Mouse (Mus musculus) ES-E14 (cell line): Measurements from ENCODE around the gene Rfc2. TPM values are rescaled to one million over a fixed set of nuclear protein-coding genes. Genes with fewer than 3 reads are reported as not detected.
A peak's percentile ranks its signal among the peaks of the same experiment; 100 is the strongest.

Experiments used
- DNase-seq: peaks from one replicate; pipeline ENCODE4 v3.0.0-alpha.2; 2013; ENCODE audit warnings: low read depth, low spot score
- H3K27ac ChIP-seq: 2 replicates; pipeline ENCODE4 v1.5.1; 2012; ENCODE audit warnings: low read depth, mild to moderate bottlenecking, low read length, moderate library complexity, mixed read lengths; ENCODE audit not compliant: poor library complexity, insufficient read depth, severe bottlenecking
- H3K36me3 ChIP-seq: 2 replicates; pipeline ENCODE4 v1.6.1; 2012; ENCODE audit warnings: mild to moderate bottlenecking, low read length, moderate library complexity, mixed read lengths; ENCODE audit not compliant: control insufficient read depth, poor library complexity, insufficient read depth, severe bottlenecking
- H3K4me1 ChIP-seq, 2 experiments: fragments of 150-350 bp in 1 of 2; sonication (generic) in 1 of 2; 2 replicates each; pipeline ENCODE4 v1.6.1; 2012; ENCODE audit warnings: low read length in 2 of 2, mild to moderate bottlenecking in 1 of 2, mixed read lengths in 1 of 2; ENCODE audit not compliant: control insufficient read depth in 2 of 2, insufficient read depth in 2 of 2, poor library complexity in 1 of 2
- H3K4me3 ChIP-seq, 2 experiments: fragments of 150-350 bp in 1 of 2; sonication (generic) in 1 of 2; 2 replicates each; pipeline ENCODE4 v1.5.1; 2012; ENCODE audit warnings: low read length in 2 of 2, low read depth in 1 of 2, mild to moderate bottlenecking in 1 of 2, mixed read lengths in 1 of 2; ENCODE audit not compliant: insufficient read depth in 1 of 2, poor library complexity in 1 of 2, severe bottlenecking in 1 of 2
- H3K9ac ChIP-seq: 2 replicates; pipeline ENCODE4 v1.6.1; 2012; ENCODE audit warnings: low read depth, mild to moderate bottlenecking, low read length, mixed read lengths; ENCODE audit not compliant: poor library complexity, insufficient read depth, severe bottlenecking
- H3K9me3 ChIP-seq: fragments of 150-350 bp; sonication (generic); 2 replicates; pipeline ENCODE4 v1.6.1; 2012; ENCODE audit warnings: low read depth, mild to moderate bottlenecking, low read length; ENCODE audit not compliant: control insufficient read depth, insufficient read depth
- CHD2 ChIP-seq: IDR thresholded peaks from 2 replicates; pipeline ENCODE4 v1.6.1; 2014; ENCODE audit warnings: mild to moderate bottlenecking, low read depth, low read length, inconsistent platforms
- HCFC1 ChIP-seq: IDR thresholded peaks from 2 replicates; pipeline ENCODE4 v1.6.1; 2012; ENCODE audit warnings: low read length, inconsistent platforms, borderline replicate concordance; ENCODE audit not compliant: insufficient read depth
- MAFK ChIP-seq: IDR thresholded peaks from 2 replicates; pipeline ENCODE4 v1.6.1; 2014; ENCODE audit warnings: mild to moderate bottlenecking, low read depth, low read length, inconsistent platforms; ENCODE audit not compliant: insufficient read depth
- ZC3H11A ChIP-seq: IDR thresholded peaks from 2 replicates; pipeline ENCODE4 v1.6.1; 2012; ENCODE audit warnings: low read depth, mild to moderate bottlenecking, inconsistent platforms, low read length, borderline replicate concordance
- ZNF384 ChIP-seq: IDR thresholded peaks from 2 replicates; pipeline ENCODE4 v1.6.1; 2012; ENCODE audit warnings: low read depth, low read length, inconsistent platforms
- in situ Hi-C, 2 experiments: fragments of 600-800 bp; cut with MboI; formaldehyde crosslinking; loops; one replicate each; pipeline ENCODE4 v1.15.1; 2025; ENCODE audit warnings: low sequenced_read_pairs in 2 of 2, inconsistent platforms in 1 of 2; ENCODE audit not compliant: unreplicated experiment in 2 of 2
- total RNA-seq: library from RNA; depleted of rRNA; stranded (reverse); fragments of 300-350 nt; gene quantifications from 2 replicates; pipeline ENCODE4 v1.2.3, GENCODE M21; 2012

The Rfc2 gene
- total RNA-seq, 1 experiment = 168 TPM

GRCm38 (mm10) chr5:134639269-134639682 lies 58.1 kb downstream of the Rfc2 start, which contains the start of gene Eif4h:
Gene Eif4h, minus strand, starts transcription at chr5:134639490.
- DNase-seq = peak; percentile 83
- Histone ChIP-seq H3K9ac (peak within 1 kb of the TSS; percentile 99), H3K9me3 (no peaks in the 10 kb centered on the region), H3K4me1 (peaks cover 2 to 7% of the 10 kb centered on the region in 2 experiments; a peak in 2 of 4 replicates), H3K4me3 (peak within 1 kb of the TSS; percentile 90 to 94), H3K27ac (peak within 1 kb of the TSS; percentile 95), H3K36me3 (peaks cover 11% of the 10 kb centered on the region)
- in situ Hi-C loops = no loop called here
- TF ChIP-seq MAFK = no peak
- TF ChIP-seq HCFC1 = peak; percentile 64; the same call in 1 of the 2 replicates

- Histone ChIP-seq H3K9ac (no peak overlapping the region), H3K9me3 (no peaks in the 10 kb centered on the region), H3K4me3 (no peak overlapping the region), H3K27ac (no peak overlapping the region), H3K36me3 (peaks cover 6% of the 10 kb centered on the region), H3K4me1 (peaks cover 2 to 5% of the 10 kb centered on the region in 2 experiments; a peak in 2 of 4 replicates)
- TF ChIP-seq ZNF384 = peak; percentile 70
- TF ChIP-seq CHD2 = no peak
- no peak for TF ChIP-seq HCFC1
- no peak for TF ChIP-seq ZC3H11A
- in situ Hi-C loops = no loop called here
- DNase-seq = no peak
Measured at GRCm38 (mm10) chr5:134640371-134640770, 59.2 kb downstream of the Rfc2 start.

GRCm38 (mm10) chr5:134644121-134644520 lies 63.0 kb downstream of the Rfc2 start:
- no peaks in the 10 kb centered on the region for H3K9me3 ChIP-seq
- H3K4me3 ChIP-seq = no peak overlapping the region
- H3K27ac ChIP-seq = no peak overlapping the region
- in situ Hi-C loops = no loop called here
- H3K9ac ChIP-seq = no peak overlapping the region
- H3K4me1 ChIP-seq = peaks cover 2 to 4% of the 10 kb centered on the region in 2 experiments; a peak in 3 of 4 replicates
- TF ChIP-seq ZC3H11A (no peak), CHD2 (no peak), MAFK (no peak), HCFC1 (no peak), ZNF384 (no peak)
- no peak for DNase-seq
- H3K36me3 ChIP-seq = no peaks in the 10 kb centered on the region

GRCm38 (mm10) chr5:134644643-134645118 lies 63.5 kb downstream of the Rfc2 start:
- no peak for DNase-seq
- TF ChIP-seq ZC3H11A (no peak), CHD2 (no peak), MAFK (no peak), ZNF384 (no peak), HCFC1 (no peak)
- no peaks in the 10 kb centered on the region for H3K9me3 ChIP-seq
- H3K4me1 ChIP-seq = peaks cover 2 to 4% of the 10 kb centered on the region in 2 experiments; a peak in 3 of 4 replicates
- no peaks in the 10 kb centered on the region for H3K36me3 ChIP-seq
- in situ Hi-C loops = no loop called here
- H3K9ac ChIP-seq = no peak overlapping the region
- no peak overlapping the region for H3K27ac ChIP-seq
- H3K4me3 ChIP-seq = no peak overlapping the region

- no peak for DNase-seq
- H3K9me3 ChIP-seq = no peaks in the 10 kb centered on the region
- no peak for TF ChIP-seq CHD2
- TF ChIP-seq ZNF384 = no peak
- no peak for TF ChIP-seq HCFC1
- no peak for TF ChIP-seq MAFK
- TF ChIP-seq ZC3H11A = no peak
- H3K4me1 ChIP-seq = peaks cover 0 to 4% of the 10 kb centered on the region in 2 experiments; a peak in 2 of 4 replicates
- H3K9ac ChIP-seq = no peak overlapping the region
- H3K36me3 ChIP-seq = no peaks in the 10 kb centered on the region
- no peak overlapping the region for H3K27ac ChIP-seq
- no peak overlapping the region for H3K4me3 ChIP-seq
- in situ Hi-C loops = no loop called here
Measured at GRCm38 (mm10) chr5:134646461-134646860, 65.3 kb downstream of the Rfc2 start.
